Mouse (Mus musculus): Measurements from ENCODE around the gene Gcsh. TPM values are rescaled to one million over a fixed set of nuclear protein-coding genes. Genes with fewer than 3 reads are reported as not detected.

The Gcsh gene
- polyA plus RNA-seq, 1 experiment: 23.2 TPM

DNA sequence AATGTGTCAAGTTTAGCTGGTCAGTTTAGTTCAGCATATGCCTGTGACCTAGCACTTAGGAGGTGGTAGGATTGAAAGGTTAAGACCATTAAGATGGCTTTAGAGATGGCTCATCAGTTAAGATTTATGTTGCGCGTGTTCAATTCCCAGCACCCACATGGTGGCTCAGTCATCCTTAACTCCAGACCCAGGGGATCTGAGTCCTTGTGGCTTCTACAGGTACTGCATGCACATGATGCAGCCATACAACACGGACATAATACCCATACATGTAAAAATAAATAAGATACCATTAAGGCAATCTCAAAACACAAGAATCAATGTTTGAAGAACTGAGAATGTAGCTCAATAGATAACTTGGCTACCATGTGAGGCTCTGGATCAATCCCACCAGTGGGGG, 3.5 kb downstream of the Gcsh start:
- no peak overlapping the region for H3K4me3 ChIP-seq
- H3K36me3 ChIP-seq (ENCODE audit: control insufficient read depth, insufficient read depth): peaks cover 8% of the 10 kb centered on the region
- peaks cover 20% of the 10 kb centered on the region for H3K79me2 ChIP-seq (ENCODE audit: control insufficient read depth, insufficient read depth)
- H3K27me3 ChIP-seq (ENCODE audit: control insufficient read depth, insufficient read depth, insufficient read length): no peaks in the 10 kb centered on the region
- H3K4me2 ChIP-seq (ENCODE audit: low read depth): no peak overlapping the region
- TF ChIP-seq USF1 (IDR thresholded peaks at IDR 0.05; ENCODE audit: low read depth) (no peak), REST (IDR thresholded peaks at IDR 0.05; ENCODE audit: insufficient read depth, insufficient read length) (no peak), POLR2A (IDR thresholded peaks at IDR 0.05; ENCODE audit: insufficient read length, low read depth) (no peak), MYOD1 (IDR thresholded peaks at IDR 0.05; ENCODE audit: control insufficient read depth in 1 of 3, insufficient read length in 2 of 3, low read depth in 2 of 3) (no peak), E2F4 (IDR thresholded peaks at IDR 0.05; ENCODE audit: insufficient read depth) (no peak), TCF12 (IDR thresholded peaks at IDR 0.05; ENCODE audit: insufficient read depth, poor library complexity, severe bottlenecking) (no peak), POLR2AphosphoS2 (IDR thresholded peaks at IDR 0.05; ENCODE audit: insufficient read length, low read depth) (no peak), MYOG (IDR thresholded peaks at IDR 0.05; ENCODE audit: control insufficient read depth in 1 of 3, insufficient read depth in 1 of 3, insufficient read length in 2 of 3, low read depth in 2 of 3) (no peak), TCF3 (IDR thresholded peaks at IDR 0.05; ENCODE audit: insufficient read length, low read depth) (no peak), CEBPB (IDR thresholded peaks at IDR 0.05; ENCODE audit: insufficient read depth, poor library complexity, severe bottlenecking) (no peak), MAX (IDR thresholded peaks at IDR 0.05; ENCODE audit: low read depth) (no peak), SRF (IDR thresholded peaks at IDR 0.05; ENCODE audit: control insufficient read depth, insufficient read length, low read depth) (no peak)
- H3ac ChIP-seq (ENCODE audit: control insufficient read depth, insufficient read length): no peak overlapping the region

GRCm38 (mm10) chr8:116980117-116980516, 13.2 kb downstream of the Gcsh start:
- no peaks in the 10 kb centered on the region for H3K79me2 ChIP-seq (ENCODE audit: control insufficient read depth, insufficient read depth)
- H3K4me3 ChIP-seq: no peak overlapping the region
- H3ac ChIP-seq (ENCODE audit: control insufficient read depth, insufficient read length): no peak overlapping the region
- H3K36me3 ChIP-seq (ENCODE audit: control insufficient read depth, insufficient read depth): peaks cover 4% of the 10 kb centered on the region
- H3K4me2 ChIP-seq (ENCODE audit: low read depth): peak overlapping the region; percentile 39
- TF ChIP-seq REST (IDR thresholded peaks at IDR 0.05; ENCODE audit: insufficient read depth, insufficient read length): no peak
- H3K27me3 ChIP-seq (ENCODE audit: control insufficient read depth, insufficient read depth, insufficient read length): no peaks in the 10 kb centered on the region

DNA sequence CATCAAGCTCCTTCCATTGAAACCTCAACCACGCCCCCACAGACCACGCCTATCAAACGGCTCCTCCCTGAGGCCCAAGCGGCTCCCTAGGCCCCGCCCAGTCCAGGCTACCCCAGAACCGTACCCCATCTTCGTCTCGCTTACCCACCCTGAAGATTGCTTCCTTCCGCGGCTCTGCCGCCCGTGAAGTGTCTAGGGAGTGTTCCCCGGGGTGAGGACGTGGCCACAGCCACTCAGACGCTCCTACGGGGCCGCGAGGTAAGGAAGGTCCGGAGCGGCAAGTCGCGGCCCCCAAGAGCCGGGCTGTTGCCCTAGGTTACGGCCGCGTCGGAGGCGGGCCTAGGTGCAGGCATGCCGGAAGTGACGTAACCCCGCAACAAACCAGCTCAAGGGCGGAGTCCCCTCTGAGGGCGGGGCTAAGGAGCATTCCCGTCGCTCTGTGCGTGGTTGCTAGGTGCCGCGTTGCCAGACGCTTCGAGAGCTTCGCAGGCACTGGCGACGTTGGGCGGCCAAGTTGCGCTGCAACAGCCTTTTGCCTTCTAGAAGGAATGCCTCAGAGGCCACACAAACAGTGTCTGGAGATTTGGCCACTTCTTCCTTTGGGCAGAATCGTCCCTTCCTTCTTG, 14.6 kb downstream of the Gcsh start, which contains the start of gene 1700030J22Rik:
TSS of gene 1700030J22Rik (minus strand) at position 329 of the 626 bp plus-strand sequence.
- H3K36me3 ChIP-seq (ENCODE audit: control insufficient read depth, insufficient read depth): peaks cover 4% of the 10 kb centered on the region
- no peaks in the 10 kb centered on the region for H3K79me2 ChIP-seq (ENCODE audit: control insufficient read depth, insufficient read depth)
- TF ChIP-seq SRF (IDR thresholded peaks at IDR 0.05; ENCODE audit: control insufficient read depth, insufficient read length, low read depth) (no peak), POLR2A (IDR thresholded peaks at IDR 0.05; ENCODE audit: insufficient read length, low read depth) (peak; percentile 55)

GRCm38 (mm10) chr8:116978052-116978451, 15.3 kb downstream of the Gcsh start:
- Histone ChIP-seq H3K79me2 (ENCODE audit: control insufficient read depth, insufficient read depth) (no peaks in the 10 kb centered on the region), H3K36me3 (ENCODE audit: control insufficient read depth, insufficient read depth) (no peaks in the 10 kb centered on the region), H3K4me2 (ENCODE audit: low read depth) (peak overlapping the region; percentile 94), H3K27me3 (ENCODE audit: control insufficient read depth, insufficient read depth, insufficient read length) (no peaks in the 10 kb centered on the region), H3ac (ENCODE audit: control insufficient read depth, insufficient read length) (no peak overlapping the region), H3K4me3 (peak overlapping the region; percentile 51)
- TF ChIP-seq REST (IDR thresholded peaks at IDR 0.05; ENCODE audit: insufficient read depth, insufficient read length): no peak
- TF ChIP-seq USF1 (IDR thresholded peaks at IDR 0.05; ENCODE audit: low read depth): no peak
- no peak for TF ChIP-seq MAX (IDR thresholded peaks at IDR 0.05; ENCODE audit: low read depth)
- no peak for TF ChIP-seq TCF12 (IDR thresholded peaks at IDR 0.05; ENCODE audit: insufficient read depth, poor library complexity, severe bottlenecking)
- no peak for TF ChIP-seq MYOG (IDR thresholded peaks at IDR 0.05; ENCODE audit: control insufficient read depth in 1 of 3, insufficient read depth in 1 of 3, insufficient read length in 2 of 3, low read depth in 2 of 3)
- no peak for TF ChIP-seq POLR2AphosphoS2 (IDR thresholded peaks at IDR 0.05; ENCODE audit: insufficient read length, low read depth)
- TF ChIP-seq POLR2A (IDR thresholded peaks at IDR 0.05; ENCODE audit: insufficient read length, low read depth): no peak
- no peak for TF ChIP-seq SRF (IDR thresholded peaks at IDR 0.05; ENCODE audit: control insufficient read depth, insufficient read length, low read depth)
- TF ChIP-seq TCF3 (IDR thresholded peaks at IDR 0.05; ENCODE audit: insufficient read length, low read depth): no peak
- no peak for TF ChIP-seq E2F4 (IDR thresholded peaks at IDR 0.05; ENCODE audit: insufficient read depth)
- TF ChIP-seq CEBPB (IDR thresholded peaks at IDR 0.05; ENCODE audit: insufficient read depth, poor library complexity, severe bottlenecking): no peak
- no peak for TF ChIP-seq MYOD1 (IDR thresholded peaks at IDR 0.05; ENCODE audit: control insufficient read depth in 1 of 3, insufficient read length in 2 of 3, low read depth in 2 of 3)

More for the DNA sequence above, 14.6 kb downstream of the Gcsh start, which contains the start of gene 1700030J22Rik:
- Histone ChIP-seq H3ac (ENCODE audit: control insufficient read depth, insufficient read length) (no peak within 1 kb of the TSS), H3K4me2 (ENCODE audit: low read depth) (peak within 1 kb of the TSS; percentile 94), H3K27me3 (ENCODE audit: control insufficient read depth, insufficient read depth, insufficient read length) (no peaks in the 10 kb centered on the region), H3K4me3 (peak within 1 kb of the TSS; percentile 51)

DNA sequence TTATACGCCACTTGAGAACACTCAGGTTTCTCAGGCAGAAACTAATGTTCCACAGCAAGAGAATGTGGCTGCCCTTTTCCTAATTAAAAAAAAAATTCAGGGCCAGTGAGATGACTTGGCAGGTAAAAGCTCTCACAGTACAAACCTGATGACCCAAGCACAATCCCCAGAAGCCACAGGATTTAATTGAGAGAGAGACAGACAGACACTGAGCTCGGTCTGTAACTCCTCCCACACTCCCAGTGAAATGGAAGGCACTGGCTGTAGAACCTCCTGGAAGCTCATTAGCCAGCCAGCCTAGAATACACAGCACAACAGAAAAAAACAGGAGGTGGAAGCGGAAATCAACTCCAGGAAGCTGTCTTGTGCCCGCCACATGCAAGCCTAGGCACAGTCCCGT, 17.7 kb downstream of the Gcsh start:
- Histone ChIP-seq H3K36me3 (ENCODE audit: control insufficient read depth, insufficient read depth) (no peaks in the 10 kb centered on the region), H3K4me2 (ENCODE audit: low read depth) (no peak overlapping the region), H3K79me2 (ENCODE audit: control insufficient read depth, insufficient read depth) (no peaks in the 10 kb centered on the region), H3ac (ENCODE audit: control insufficient read depth, insufficient read length) (no peak overlapping the region), H3K4me3 (no peak overlapping the region), H3K27me3 (ENCODE audit: control insufficient read depth, insufficient read depth, insufficient read length) (no peaks in the 10 kb centered on the region)
- no peak for TF ChIP-seq MAX (IDR thresholded peaks at IDR 0.05; ENCODE audit: low read depth)
- no peak for TF ChIP-seq TCF3 (IDR thresholded peaks at IDR 0.05; ENCODE audit: insufficient read length, low read depth)
- no peak for TF ChIP-seq USF1 (IDR thresholded peaks at IDR 0.05; ENCODE audit: low read depth)
- no peak for TF ChIP-seq POLR2AphosphoS2 (IDR thresholded peaks at IDR 0.05; ENCODE audit: insufficient read length, low read depth)
- no peak for TF ChIP-seq MYOD1 (IDR thresholded peaks at IDR 0.05; ENCODE audit: control insufficient read depth in 1 of 3, insufficient read length in 2 of 3, low read depth in 2 of 3)
- TF ChIP-seq REST (IDR thresholded peaks at IDR 0.05; ENCODE audit: insufficient read depth, insufficient read length): no peak
- TF ChIP-seq POLR2A (IDR thresholded peaks at IDR 0.05; ENCODE audit: insufficient read length, low read depth): no peak
- no peak for TF ChIP-seq TCF12 (IDR thresholded peaks at IDR 0.05; ENCODE audit: insufficient read depth, poor library complexity, severe bottlenecking)
- TF ChIP-seq SRF (IDR thresholded peaks at IDR 0.05; ENCODE audit: control insufficient read depth, insufficient read length, low read depth): no peak
- TF ChIP-seq MYOG (IDR thresholded peaks at IDR 0.05; ENCODE audit: control insufficient read depth in 1 of 3, insufficient read depth in 1 of 3, insufficient read length in 2 of 3, low read depth in 2 of 3): no peak
- TF ChIP-seq CEBPB (IDR thresholded peaks at IDR 0.05; ENCODE audit: insufficient read depth, poor library complexity, severe bottlenecking): no peak
- no peak for TF ChIP-seq E2F4 (IDR thresholded peaks at IDR 0.05; ENCODE audit: insufficient read depth)

All from myocyte (in vitro differentiated cells).